Mouse (Mus musculus) kidney, embryonic 14.5 days (tissue): ENCODE measurements around the gene Vav2. TPM values are rescaled to one million over a fixed set of nuclear protein-coding genes. Genes with fewer than 3 reads are reported as not detected.

Source experiments
- ATAC-seq: fragments of 200-750 bp; cut with Nextera tagmentation; 2 replicates; pipeline ENCODE4 v1.8.0; 2017; ENCODE audit warnings: moderate number of reproducible peaks, mild to moderate bottlenecking, moderate TSS enrichment, moderate library complexity; ENCODE audit not compliant: low FRiP score, low TSS enrichment
- H3K27ac ChIP-seq: fragments of 300-500 bp; sonication (generic); 2 replicates; pipeline ENCODE4 v1.5.1; 2014; ENCODE audit warnings: low read depth, mild to moderate bottlenecking, low read length, moderate library complexity, mixed read lengths
- H3K27me3 ChIP-seq: fragments of 300-500 bp; sonication (generic); 2 replicates; pipeline ENCODE4 v1.6.1; 2014; ENCODE audit warnings: mild to moderate bottlenecking, low read length; ENCODE audit not compliant: control insufficient read depth, insufficient read depth
- H3K36me3 ChIP-seq: fragments of 300-500 bp; sonication (generic); 2 replicates; pipeline ENCODE4 v1.6.1; 2014; ENCODE audit warnings: low read length, mixed read lengths; ENCODE audit not compliant: control insufficient read depth, insufficient read depth
- H3K4me1 ChIP-seq: fragments of 300-500 bp; sonication (generic); 2 replicates; pipeline ENCODE4 v1.6.1; 2014; ENCODE audit warnings: low read length, mixed read lengths; ENCODE audit not compliant: control insufficient read depth, insufficient read depth
- H3K4me2 ChIP-seq: fragments of 300-500 bp; sonication (generic); replicated peaks from 2 replicates; pipeline ENCODE4 v1.6.1; 2014; ENCODE audit warnings: low read depth, mild to moderate bottlenecking, low read length
- H3K4me3 ChIP-seq: fragments of 300-500 bp; sonication (generic); 2 replicates; pipeline ENCODE4 v1.5.1; 2014; ENCODE audit warnings: mild to moderate bottlenecking, low read length
- H3K9ac ChIP-seq: fragments of 300-500 bp; sonication (generic); 2 replicates; pipeline ENCODE4 v1.6.1; 2014; ENCODE audit warnings: low read depth, mild to moderate bottlenecking, low read length, moderate library complexity
- H3K9me3 ChIP-seq: fragments of 300-500 bp; sonication (generic); 2 replicates; pipeline ENCODE4 v1.6.1; 2016; ENCODE audit warnings: low read length; ENCODE audit not compliant: control insufficient read depth
- WGBS: fragments of 180-500 bp; shearing (Covaris S2); extraction: QIAGEN DNeasy Blood & Tissue Kit; methylation state at CpG from one replicate; pipeline ENCODE4 v1.1.7; 2014; 5-methylcytosine and 5-hydroxymethylcytosine counted together
- polyA plus RNA-seq: library from polyadenylated mRNA; unstranded; fragments of >200 nt; fragmentation: Nextera tagmentation; extraction: Ambion mirVana; gene quantifications from 2 replicates; pipeline ENCODE4 v1.2.1, GENCODE M21; 2014

Vav2 gene
- polyA plus RNA-seq, 1 experiment from 2014 or later = 8.2 TPM

GRCm38 (mm10) chr2:27373349-27373748 lies 53.5 kb downstream of the Vav2 start:
- Histone ChIP-seq H3K36me3 (no peaks in the 10 kb centered on the region), H3K4me2 (no peak overlapping the region), H3K4me1 (peaks cover 21% of the 10 kb centered on the region; the same call in 1 of the 2 replicates), H3K27ac (no peak overlapping the region), H3K4me3 (no peak overlapping the region), H3K9me3 (no peaks in the 10 kb centered on the region), H3K9ac (no peak overlapping the region), H3K27me3 (no peaks in the 10 kb centered on the region)
- no peak for ATAC-seq
- 65% methylated on average over 12 of the region's 12 CpGs for WGBS

- Histone ChIP-seq H3K4me1 (0 out of 2 replicates have a peak, but pooled peaks cover 13% of the 10 kb centered on the region), H3K27me3 (no peaks in the 10 kb centered on the region), H3K4me2 (no peak overlapping the region), H3K36me3 (no peaks in the 10 kb centered on the region), H3K9me3 (no peaks in the 10 kb centered on the region), H3K9ac (no peak overlapping the region), H3K27ac (no peak overlapping the region), H3K4me3 (no peak overlapping the region)
- no peak for ATAC-seq
- 85% methylated on average over 2 of the region's 2 CpGs for WGBS
Observed at GRCm38 (mm10) chr2:27371450-27371849, 55.4 kb downstream of the Vav2 start.

DNA sequence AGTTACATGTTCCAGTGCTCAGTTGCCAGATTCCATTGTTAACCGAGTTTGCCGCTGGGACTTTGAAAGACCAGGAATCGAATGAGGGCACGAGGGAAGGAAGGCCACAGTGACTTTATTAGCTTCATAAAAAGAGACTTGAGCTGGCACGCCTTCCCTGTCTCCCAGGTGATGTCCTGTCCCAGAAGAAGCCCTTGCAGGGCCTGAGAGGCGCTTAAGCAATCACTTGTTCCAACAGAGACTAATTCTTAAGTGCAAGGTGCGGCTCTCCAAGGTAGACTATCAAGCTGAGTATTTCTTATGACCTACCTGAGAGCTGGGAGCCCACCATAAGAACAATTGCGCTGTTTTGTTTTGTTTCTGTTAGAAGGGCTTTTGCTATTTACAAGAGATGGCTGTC lies 57.9 kb downstream of the Vav2 start:
- Histone ChIP-seq H3K4me2 (no peak overlapping the region), H3K9ac (no peak overlapping the region), H3K36me3 (no peaks in the 10 kb centered on the region), H3K27me3 (no peaks in the 10 kb centered on the region), H3K9me3 (no peaks in the 10 kb centered on the region), H3K4me1 (no peaks in the 10 kb centered on the region), H3K27ac (no peak overlapping the region), H3K4me3 (no peak overlapping the region)
- 53% methylated on average over 8 of the region's 8 CpGs for WGBS
- ATAC-seq = no peak

DNA sequence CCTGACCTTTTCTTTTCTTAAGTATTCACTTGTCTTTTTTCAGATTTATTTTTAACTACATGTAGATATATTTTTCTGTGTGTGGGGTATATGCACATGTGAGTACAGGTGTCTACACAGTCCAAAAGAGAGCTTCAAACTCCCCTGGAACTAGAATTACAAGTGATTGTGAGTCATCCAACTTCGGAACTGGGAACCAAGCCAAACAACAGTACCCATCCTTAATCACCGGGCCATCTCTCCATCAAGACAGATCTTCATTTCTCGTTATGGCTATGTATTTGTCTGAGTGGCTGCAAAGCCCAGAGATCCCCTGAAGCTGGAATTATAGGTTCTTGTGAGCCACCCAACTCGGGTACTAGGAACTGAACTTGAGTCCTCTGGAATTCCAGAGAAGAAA lies 61.5 kb downstream of the Vav2 start:
- no peak overlapping the region for H3K27ac ChIP-seq
- H3K4me2 ChIP-seq = no peak overlapping the region
- H3K4me3 ChIP-seq = no peak overlapping the region
- H3K9ac ChIP-seq = no peak overlapping the region
- H3K36me3 ChIP-seq = no peaks in the 10 kb centered on the region
- H3K27me3 ChIP-seq = no peaks in the 10 kb centered on the region
- 83% methylated on average over 4 of the region's 4 CpGs for WGBS
- H3K4me1 ChIP-seq = peaks cover 13% of the 10 kb centered on the region
- ATAC-seq = no peak
- no peaks in the 10 kb centered on the region for H3K9me3 ChIP-seq

DNA sequence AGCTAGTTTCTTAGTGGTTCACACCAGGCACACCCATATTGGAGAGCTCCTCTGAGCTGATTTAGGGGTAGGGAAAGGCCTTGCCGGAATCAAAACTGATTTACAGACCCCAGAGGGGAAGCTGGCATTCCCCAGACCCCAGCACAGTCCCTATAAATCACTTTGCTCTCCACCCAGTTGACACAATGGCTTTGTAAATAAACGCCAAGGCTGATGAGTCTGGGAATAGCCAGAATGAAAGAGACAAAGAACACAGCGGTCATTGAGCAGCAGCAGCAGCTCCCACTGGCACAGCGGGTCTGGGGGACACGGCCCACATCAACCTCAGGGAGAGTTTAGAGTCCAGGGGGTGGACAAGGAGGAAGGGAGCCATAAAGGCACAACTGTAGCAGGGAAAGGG lies 65.0 kb downstream of the Vav2 start:
- Histone ChIP-seq H3K4me1 (peaks cover 13% of the 10 kb centered on the region), H3K27ac (no peak overlapping the region), H3K9me3 (no peaks in the 10 kb centered on the region), H3K9ac (peak overlapping the region; percentile 23; the same call in 1 of the 2 replicates), H3K27me3 (no peaks in the 10 kb centered on the region), H3K36me3 (no peaks in the 10 kb centered on the region), H3K4me2 (no peak overlapping the region), H3K4me3 (no peak overlapping the region)
- 16% methylated on average over 5 of the region's 5 CpGs for WGBS
- ATAC-seq = peak; percentile 47; the same call in 1 of the 2 replicates

- Histone ChIP-seq H3K9me3 (no peaks in the 10 kb centered on the region), H3K4me3 (no peak overlapping the region), H3K4me1 (peaks cover 20% of the 10 kb centered on the region), H3K27ac (no peak overlapping the region), H3K4me2 (no peak overlapping the region), H3K27me3 (no peaks in the 10 kb centered on the region), H3K9ac (no peak overlapping the region), H3K36me3 (no peaks in the 10 kb centered on the region)
- WGBS = 86% methylated on average over 2 of the region's 2 CpGs
- ATAC-seq = no peak
Observed at GRCm38 (mm10) chr2:27358461-27358860, 68.4 kb downstream of the Vav2 start.

- H3K4me3 ChIP-seq = no peak overlapping the region
- H3K27me3 ChIP-seq = no peaks in the 10 kb centered on the region
Observed at GRCm38 (mm10) chr2:27355684-27356083, 71.1 kb downstream of the Vav2 start.

GRCm38 (mm10) chr2:27354610-27355211 lies 72.1 kb downstream of the Vav2 start:
- ATAC-seq = no peak

More at GRCm38 (mm10) chr2:27355684-27356083, 71.1 kb downstream of the Vav2 start:
- no peak for ATAC-seq
- 37% methylated on average over 4 of the region's 4 CpGs for WGBS
- Histone ChIP-seq H3K4me2 (no peak overlapping the region), H3K4me1 (peaks cover 8% of the 10 kb centered on the region), H3K9me3 (no peaks in the 10 kb centered on the region), H3K9ac (no peak overlapping the region), H3K27ac (no peak overlapping the region), H3K36me3 (0 out of 2 replicates have a peak, but pooled peaks cover 2% of the 10 kb centered on the region)

GRCm38 (mm10) chr2:27352720-27353119 lies 74.1 kb downstream of the Vav2 start:
- ATAC-seq = peak; percentile 43; the same call in 1 of the 2 replicates
- WGBS = 67% methylated on average over 8 of the region's 8 CpGs

More at GRCm38 (mm10) chr2:27354610-27355211, 72.1 kb downstream of the Vav2 start:
- H3K4me2 ChIP-seq = no peak overlapping the region
- no peaks in the 10 kb centered on the region for H3K9me3 ChIP-seq
- no peaks in the 10 kb centered on the region for H3K27me3 ChIP-seq
- no peak overlapping the region for H3K9ac ChIP-seq
- H3K36me3 ChIP-seq = peaks cover 2% of the 10 kb centered on the region; the same call in 1 of the 2 replicates
- WGBS = 72% methylated on average over 6 of the region's 6 CpGs
- no peak overlapping the region for H3K4me3 ChIP-seq
- H3K4me1 ChIP-seq = peaks cover 8% of the 10 kb centered on the region
- H3K27ac ChIP-seq = no peak overlapping the region

More at GRCm38 (mm10) chr2:27352720-27353119, 74.1 kb downstream of the Vav2 start:
- no peak overlapping the region for H3K9ac ChIP-seq
- no peak overlapping the region for H3K4me2 ChIP-seq
- H3K4me1 ChIP-seq = peaks cover 8% of the 10 kb centered on the region
- H3K9me3 ChIP-seq = no peaks in the 10 kb centered on the region
- no peak overlapping the region for H3K27ac ChIP-seq
- peaks cover 2% of the 10 kb centered on the region; the same call in 1 of the 2 replicates for H3K36me3 ChIP-seq
- no peaks in the 10 kb centered on the region for H3K27me3 ChIP-seq
- no peak overlapping the region for H3K4me3 ChIP-seq
